Mouse (Mus musculus): Measurements from ENCODE around the gene Zfp821. TPM values are rescaled to one million over a fixed set of nuclear protein-coding genes. Genes with fewer than 3 reads are reported as not detected.

Zfp821 gene
- total RNA-seq, 2 experiments from 2014 or later = 38.2 to 41.0 TPM

Other genes starting within 250 kb of the Zfp821 start
- gene Pmfbp1, start 211.5 kb upstream of the Zfp821 start, total RNA-seq (2021) = under 1 TPM; 0.28 TPM
- 10 to 100 TPM; 28.5 to 28.9 TPM for gene Dhx38, start 139.7 kb upstream of the Zfp821 start, total RNA-seq (2021)
- 10 to 100 TPM; 15.6 to 17.5 TPM for gene Txnl4b, start 139.7 kb upstream of the Zfp821 start, total RNA-seq (2021)
- under 1 TPM in 1 of 2 experiments, not detected in 1; 0.26 TPM for gene Hp, start 126.4 kb upstream of the Zfp821 start, total RNA-seq (2021)
- 10 to 100 TPM; 16.3 to 20.3 TPM for gene Dhodh, start 96.9 kb upstream of the Zfp821 start, total RNA-seq (2021)
- under 1 TPM; 0.73 to 0.91 TPM for gene Pkd1l3, start 91.0 kb upstream of the Zfp821 start, total RNA-seq (2021)
- gene Ist1, start 12.3 kb upstream of the Zfp821 start, total RNA-seq (2021) = 10 to 100 TPM; 69.4 to 77.7 TPM
- gene Atxn1l, start 32.2 kb downstream of the Zfp821 start, total RNA-seq (2021) = 10 to 100 TPM; 42.8 to 45.0 TPM
- gene Ap1g1, start 73.0 kb downstream of the Zfp821 start, total RNA-seq (2021) = 10 to 100 TPM; 82.6 to 88.8 TPM
- gene Phlpp2, start 163.0 kb downstream of the Zfp821 start, total RNA-seq (2021) = 10 to 100 TPM; 34.3 to 37.3 TPM

All from left cerebral cortex, adult 18-20 months (tissue).